8 mouse cellular contexts compared by ENCODE assay signal in the genomic region with DNA sequence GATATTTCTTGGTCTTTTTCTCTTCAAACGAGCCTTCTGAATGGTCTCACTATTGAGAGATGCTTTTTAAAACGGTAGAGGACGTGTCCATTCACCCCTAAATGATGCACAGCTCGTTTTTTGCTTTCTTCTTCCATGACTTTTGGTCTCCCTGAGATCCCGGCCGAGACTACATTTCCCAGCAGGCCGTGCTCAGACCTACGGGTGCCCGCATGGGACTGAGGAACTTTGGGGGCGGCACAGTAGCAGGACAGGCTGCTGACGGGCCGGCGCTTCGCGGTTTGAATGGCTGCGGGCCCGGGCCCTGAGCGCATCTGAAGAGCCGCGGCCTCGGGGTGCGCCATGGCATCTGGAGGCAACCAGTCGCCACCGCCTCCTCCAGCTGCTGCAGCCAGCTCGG. TPM values are rescaled to one million over a fixed set of nuclear protein-coding genes. Genes with fewer than 3 reads are reported as not detected.
DNase-seq lines count a peak whose midpoint lies in the region; ATAC-seq and TF ChIP-seq lines count a peak whose summit lies in the region.

TSS of gene Rbl2 (plus strand) at position 224 of the 400 bp plus-strand sequence.

- no peaks in the 10 kb centered on the region for H3K27me3 ChIP-seq in heart, embryonic 12.5 days (replicated peaks)
- no peaks in the 10 kb centered on the region for H3K27me3 ChIP-seq in kidney, postnatal 0 days (ENCODE audit: insufficient read depth, low read length)
- H3K27me3 ChIP-seq in liver, embryonic 11.5 days (replicated peaks; ENCODE audit: control insufficient read depth, insufficient read depth, low read length), result no peaks in the 10 kb centered on the region
- no peaks in the 10 kb centered on the region for H3K27me3 ChIP-seq in stomach, embryonic 14.5 days (ENCODE audit: control insufficient read depth, insufficient read depth, low read length)

- H3K9ac ChIP-seq in heart, embryonic 12.5 days, result peak within 1 kb of the TSS; percentile 79
- H3K9ac ChIP-seq in kidney, postnatal 0 days (ENCODE audit: low read depth, low read length), result peak within 1 kb of the TSS; percentile 79
- peak within 1 kb of the TSS; percentile 55 for H3K9ac ChIP-seq in liver, embryonic 11.5 days (ENCODE audit: low read depth, low read length)
- H3K9ac ChIP-seq in stomach, embryonic 14.5 days (replicated peaks; ENCODE audit: low read depth, low read length), result peak within 1 kb of the TSS; percentile 71

- H3K4me1 ChIP-seq in heart, embryonic 12.5 days (replicated peaks), result peaks cover 15% of the 10 kb centered on the region
- peaks cover 15% of the 10 kb centered on the region; the same call in 1 of the 2 replicates for H3K4me1 ChIP-seq in kidney, postnatal 0 days (replicated peaks; ENCODE audit: insufficient read depth, low read length)
- H3K4me1 ChIP-seq in liver, embryonic 11.5 days (replicated peaks; ENCODE audit: control insufficient read depth, insufficient read depth, low read length), result peaks cover 6% of the 10 kb centered on the region; the same call in 1 of the 2 replicates
- peaks cover 7% of the 10 kb centered on the region for H3K4me1 ChIP-seq in stomach, embryonic 14.5 days (ENCODE audit: control insufficient read depth, insufficient read depth, low read length)

- no peaks in the 10 kb centered on the region for H3K9me3 ChIP-seq in heart, embryonic 12.5 days (replicated peaks)
- H3K9me3 ChIP-seq in kidney, postnatal 0 days (replicated peaks; ENCODE audit: low read length), result no peaks in the 10 kb centered on the region
- no peaks in the 10 kb centered on the region for H3K9me3 ChIP-seq in liver, embryonic 11.5 days (ENCODE audit: control insufficient read depth, low read length)
- no peaks in the 10 kb centered on the region for H3K9me3 ChIP-seq in stomach, embryonic 14.5 days (ENCODE audit: control insufficient read depth, low read depth, low read length)

- no peaks in the 10 kb centered on the region for H3K36me3 ChIP-seq in heart, embryonic 12.5 days
- no peaks in the 10 kb centered on the region for H3K36me3 ChIP-seq in kidney, postnatal 0 days (ENCODE audit: insufficient read depth, low read length)
- H3K36me3 ChIP-seq in liver, embryonic 11.5 days (ENCODE audit: control insufficient read depth, insufficient read depth, low read length), result no peaks in the 10 kb centered on the region
- no peaks in the 10 kb centered on the region for H3K36me3 ChIP-seq in stomach, embryonic 14.5 days (ENCODE audit: control insufficient read depth, insufficient read depth, low read length)

- H3K27ac ChIP-seq in heart, embryonic 12.5 days (ENCODE audit: poor library complexity, severe bottlenecking), result peak within 1 kb of the TSS; percentile 67
- peak within 1 kb of the TSS; percentile 90 for H3K27ac ChIP-seq in kidney, postnatal 0 days
- H3K27ac ChIP-seq in liver, embryonic 11.5 days (ENCODE audit: low read depth, low read length), result peak within 1 kb of the TSS; percentile 19
- peak within 1 kb of the TSS; percentile 77 for H3K27ac ChIP-seq in stomach, embryonic 14.5 days (ENCODE audit: low read length)

- peak within 1 kb of the TSS; percentile 85 for H3K4me3 ChIP-seq in heart, embryonic 12.5 days
- peak within 1 kb of the TSS; percentile 79 for H3K4me3 ChIP-seq in kidney, postnatal 0 days (replicated peaks; ENCODE audit: low read depth, low read length)
- H3K4me3 ChIP-seq in liver, embryonic 11.5 days (ENCODE audit: low read depth, low read length), result peak within 1 kb of the TSS; percentile 76
- peak within 1 kb of the TSS; percentile 94 for H3K4me3 ChIP-seq in stomach, embryonic 14.5 days (ENCODE audit: low read depth, low read length)

- DNase-seq in CD4-positive helper T cell, adult 2 months (ENCODE audit: low read depth, low spot score), result peak; percentile 93
- DNase-seq in brain, embryonic 18.5 days (ENCODE audit: low read depth, low spot score), result peak; percentile 89
- DNase-seq in kidney, postnatal 0 days (ENCODE audit: low spot score), result peak; percentile 97
- DNase-seq in liver, embryonic 11.5 days (ENCODE audit: low spot score), result peak; percentile 93
- DNase-seq in naive thymus-derived CD4-positive, alpha-beta T cell, adult 2 months (ENCODE audit: low read depth), result peak; percentile 92

- peak; percentile 90 for ATAC-seq in erythroid progenitor cell, adult 5-6 weeks (replicated peaks; ENCODE audit: low FRiP score, poor library complexity, severe bottlenecking)
- ATAC-seq in heart, embryonic 12.5 days (ENCODE audit: insufficient number of reproducible peaks, low FRiP score), result peak; percentile 95
- ATAC-seq in kidney, postnatal 0 days (replicated peaks; ENCODE audit: low FRiP score, low read depth), result peak; percentile 95
- peak; percentile 96 for ATAC-seq in liver, embryonic 11.5 days (replicated peaks; ENCODE audit: low FRiP score)
- ATAC-seq in stomach, embryonic 14.5 days (ENCODE audit: insufficient number of reproducible peaks, insufficient read depth, low FRiP score, low read depth), result peak; percentile 97

- H3K4me2 ChIP-seq in heart, embryonic 12.5 days, result peak within 1 kb of the TSS; percentile 65
- peak within 1 kb of the TSS; percentile 71 for H3K4me2 ChIP-seq in kidney, postnatal 0 days (ENCODE audit: low read length)
- peak within 1 kb of the TSS; percentile 78 for H3K4me2 ChIP-seq in liver, embryonic 11.5 days
- H3K4me2 ChIP-seq in stomach, embryonic 14.5 days (replicated peaks; ENCODE audit: low read depth, low read length), result peak within 1 kb of the TSS; percentile 49

- WGBS in heart, embryonic 12.5 days, result under 1% methylated on average over 25 of the region's 25 CpGs
- under 1% methylated on average over 25 of the region's 25 CpGs for WGBS in kidney, postnatal 0 days
- under 1% methylated on average over 24 of the region's 25 CpGs for WGBS in liver, embryonic 11.5 days
- under 1% methylated on average over 24 of the region's 25 CpGs for WGBS in stomach, embryonic 14.5 days

- TF ChIP-seq CTCF in kidney, postnatal 0 days (IDR thresholded peaks at IDR 0.05; ENCODE audit: low read depth), result no peak

RNA-seq across cellular contexts. Expression of gene Rbl2, which starts in this region (rescaled TPM):
- 24.5 and 28.9 TPM in 2 replicates for total RNA-seq in erythroid progenitor cell, adult 5-6 weeks (2015; ENCODE audit: low replicate concordance)
- total RNA-seq in erythroid progenitor cell, adult 5-6 weeks (2017; ENCODE audit: low replicate concordance), result 20.0 and 28.2 TPM in 2 replicates
- polyA plus RNA-seq in heart, embryonic 12.5 days (2016; fragmentation: Nextera tagmentation; extraction: Ambion mirVana), result 18.5 and 21.1 TPM in 2 replicates
- polyA plus RNA-seq in kidney, postnatal 0 days (2015; fragmentation: Nextera tagmentation; extraction: Ambion mirVana), result 14.8 and 16.5 TPM in 2 replicates
- 14.6 and 17.7 TPM in 2 replicates for polyA plus RNA-seq in liver, embryonic 11.5 days (2014; fragmentation: Nextera tagmentation; extraction: Ambion mirVana)
- 21.0 and 23.2 TPM in 2 replicates for polyA plus RNA-seq in stomach, embryonic 14.5 days (2014; fragmentation: Nextera tagmentation; extraction: Ambion mirVana)

Comparison
In these comparisons a context has a peak if more than half of its experiments do, and no peak if none do; other contexts are left out.
1. Peak in every context shown above with its lines: DNase-seq, ATAC-seq, H3K4me3 ChIP-seq and H3K27ac ChIP-seq.
2. H3K27ac ChIP-seq: peak in every context shown above with its lines; median percentile 90 in kidney, postnatal 0 days; 77 in stomach, embryonic 14.5 days; 67 in heart, embryonic 12.5 days; 19 in liver, embryonic 11.5 days.